Mouse (Mus musculus): Measurements from ENCODE around the gene Tmem37. TPM values are rescaled to one million over a fixed set of nuclear protein-coding genes. Genes with fewer than 3 reads are reported as not detected.

The Tmem37 gene
- polyA plus RNA-seq (2017; shearing (Covaris generic)), result 3.7 TPM

DNA sequence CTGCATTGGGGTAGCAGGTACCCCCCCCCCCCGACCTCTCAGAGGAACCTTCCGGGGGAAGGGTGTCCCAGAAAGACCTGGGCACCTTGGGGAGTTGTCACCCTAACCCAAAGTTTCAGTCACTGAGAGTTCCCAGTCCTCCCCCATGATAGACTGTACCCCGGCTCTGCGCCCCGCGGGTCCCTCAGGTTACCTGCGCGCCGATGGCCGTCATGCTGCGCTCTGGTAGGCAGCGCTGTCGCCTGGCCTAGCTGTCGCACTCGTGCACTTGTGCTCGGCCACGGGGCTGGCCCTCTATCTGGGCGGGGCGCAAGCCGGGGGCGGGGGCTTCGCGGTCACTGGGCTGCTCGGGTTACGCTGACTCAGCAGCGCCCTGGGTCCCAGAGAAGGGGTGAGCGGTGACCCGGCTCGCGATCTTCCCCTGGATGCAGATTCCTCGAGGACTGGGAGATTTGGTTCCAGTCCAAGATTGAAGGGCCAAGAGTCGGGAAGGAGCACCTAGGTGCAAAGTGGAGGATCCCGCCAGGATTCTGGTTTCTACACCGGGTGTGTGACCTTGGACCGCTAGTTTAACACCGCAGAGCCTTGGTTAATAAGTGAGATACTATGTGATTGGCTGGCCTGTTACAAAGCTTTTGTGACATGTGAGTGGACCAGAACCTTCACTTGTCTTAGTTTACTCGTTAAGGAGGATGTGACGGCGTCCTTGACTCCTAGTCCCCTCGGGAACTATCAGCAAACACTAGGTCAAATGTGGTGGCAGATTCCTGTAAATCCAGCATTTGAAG is at the start of gene Tmem37:
Tmem37 (minus strand) TSS at position 556 of the 788 bp plus-strand sequence.

DNA sequence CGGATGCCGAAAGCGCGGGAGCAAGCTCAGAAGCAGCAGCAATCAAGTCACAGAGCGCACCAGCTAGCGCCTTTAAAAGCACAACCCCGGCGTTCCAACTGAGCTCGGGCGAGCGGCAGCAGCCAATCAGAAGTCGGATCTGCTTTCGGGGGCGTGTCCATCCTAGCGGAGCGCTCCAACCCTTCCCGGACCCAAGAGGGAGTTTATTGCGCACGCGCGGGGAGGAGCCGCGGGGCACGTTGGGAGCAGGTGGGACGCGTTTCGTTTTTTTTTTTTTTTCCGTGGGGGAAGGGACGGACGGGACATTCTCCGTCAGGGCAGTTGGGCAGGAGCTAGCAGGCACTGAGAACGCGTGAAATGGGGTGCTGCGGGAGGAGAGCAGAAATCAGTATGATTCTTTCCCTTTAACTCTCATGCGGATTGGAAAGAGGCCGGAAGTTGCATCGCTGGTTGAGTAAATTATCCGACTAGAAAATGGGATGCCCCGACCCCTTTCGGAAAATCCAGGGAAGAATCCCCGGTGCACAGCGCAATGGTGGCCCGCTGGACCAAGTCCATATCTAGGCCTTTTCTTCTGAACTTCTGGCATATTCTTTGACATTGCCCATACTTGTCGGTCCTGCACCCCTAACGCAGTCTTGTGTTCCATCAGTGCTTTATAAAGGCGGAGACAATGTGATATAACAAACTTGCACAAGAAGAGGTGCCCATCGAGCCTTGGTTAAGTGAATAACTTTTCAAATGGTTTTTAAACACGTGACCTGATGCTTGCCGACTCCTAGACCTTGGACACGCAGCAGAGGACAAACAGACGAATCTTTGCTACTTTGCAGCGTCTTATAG is 47.3 kb upstream of the Tmem37 start, which contains the start of the genes Dbi and 3110009E18Rik:
Dbi (minus strand) TSS at position 110 of the 843 bp plus-strand sequence.
3110009E18Rik (plus strand) TSS at position 219 of the 843 bp plus-strand sequence.

Other genes with a start within 250 kb of the Tmem37 start
- gene Ptpn4, start 236.5 kb downstream of the Tmem37 start, polyA plus RNA-seq (2017; shearing (Covaris generic)), result 40.2 TPM
- gene Tmem177, start 160.9 kb downstream of the Tmem37 start, polyA plus RNA-seq (2017; shearing (Covaris generic)), result 2.9 TPM
- gene Cfap221, start 76.8 kb downstream of the Tmem37 start, polyA plus RNA-seq (2017; shearing (Covaris generic)), result not detected
- not detected for gene Sctr, start 67.2 kb downstream of the Tmem37 start, polyA plus RNA-seq (2017; shearing (Covaris generic))
- 72.5 TPM for gene Dbi, start 47.0 kb upstream of the Tmem37 start, polyA plus RNA-seq (2017; shearing (Covaris generic))
- gene 3110009E18Rik, start 47.1 kb upstream of the Tmem37 start, polyA plus RNA-seq (2017; shearing (Covaris generic)), result 9.3 TPM
- not detected for gene Steap3, start 198.6 kb upstream of the Tmem37 start, polyA plus RNA-seq (2017; shearing (Covaris generic))